Mouse (Mus musculus) B cell, adult 2 months (primary cell): ENCODE measurements around the gene Ush1g.

Experiments
- DNase-seq, 2 experiments: peaks; one replicate each; pipeline ENCODE4 v3.0.0; 2022

Ush1g gene

GRCm38 (mm10) chr11:115321906-115322693 lies at the start of gene Ush1g:
TSS of gene Ush1g (minus strand) at chr11:115322041.
- peak; percentile 62 to 65 for DNase-seq

- DNase-seq, result no peak
Measured at GRCm38 (mm10) chr11:115371354-115371753, 49.5 kb upstream of the Ush1g start.

- DNase-seq, result no peak
Measured at GRCm38 (mm10) chr11:115370368-115370767, 48.5 kb upstream of the Ush1g start.

GRCm38 (mm10) chr11:115367395-115367944 lies 45.6 kb upstream of the Ush1g start, which contains the start of gene Hid1:
TSS of gene Hid1 (minus strand) at chr11:115367756.
- peak; percentile 89 to 90 for DNase-seq

GRCm38 (mm10) chr11:115366706-115367394 lies 45.0 kb upstream of the Ush1g start:
- no peak for DNase-seq

- no peak for DNase-seq
Measured at GRCm38 (mm10) chr11:115366039-115366705, 44.3 kb upstream of the Ush1g start.

- no peak for DNase-seq
Measured at GRCm38 (mm10) chr11:115364136-115364535, 42.3 kb upstream of the Ush1g start.

- DNase-seq, result no peak
Measured at GRCm38 (mm10) chr11:115359726-115360125, 37.9 kb upstream of the Ush1g start.

GRCm38 (mm10) chr11:115359293-115359692 lies 37.5 kb upstream of the Ush1g start:
- no peak for DNase-seq

- DNase-seq, result peak; percentile 80 to 83
Measured at GRCm38 (mm10) chr11:115358468-115358867, 36.6 kb upstream of the Ush1g start.

GRCm38 (mm10) chr11:115354183-115354582 lies 32.3 kb upstream of the Ush1g start:
- peak; percentile 71 to 72 for DNase-seq

- DNase-seq, result no peak
Measured at GRCm38 (mm10) chr11:115353375-115353774, 31.5 kb upstream of the Ush1g start.

- DNase-seq, result no peak
Measured at GRCm38 (mm10) chr11:115349976-115350375, 28.1 kb upstream of the Ush1g start.

GRCm38 (mm10) chr11:115348681-115349248 lies 26.9 kb upstream of the Ush1g start:
- no peak for DNase-seq

GRCm38 (mm10) chr11:115345515-115345914 lies 23.7 kb upstream of the Ush1g start:
- DNase-seq, result no peak

- peak; percentile 24 to 26 for DNase-seq
Measured at GRCm38 (mm10) chr11:115344967-115345366, 23.1 kb upstream of the Ush1g start.

- no peak for DNase-seq
Measured at GRCm38 (mm10) chr11:115341866-115342265, 20.0 kb upstream of the Ush1g start.

GRCm38 (mm10) chr11:115341246-115341645 lies 19.4 kb upstream of the Ush1g start:
- DNase-seq, result no peak

GRCm38 (mm10) chr11:115337826-115338225 lies 16.0 kb upstream of the Ush1g start:
- DNase-seq, result no peak

GRCm38 (mm10) chr11:115337350-115337749 lies 15.5 kb upstream of the Ush1g start:
- DNase-seq, result no peak

GRCm38 (mm10) chr11:115336115-115336514 lies 14.3 kb upstream of the Ush1g start:
- DNase-seq, result no peak

- DNase-seq, result no peak
Measured at GRCm38 (mm10) chr11:115335223-115335622, 13.4 kb upstream of the Ush1g start.

- no peak for DNase-seq
Measured at GRCm38 (mm10) chr11:115334531-115334930, 12.7 kb upstream of the Ush1g start, which contains the start of gene Otop3. TSS of gene Otop3 (plus strand) at chr11:115334731.
